Mouse (Mus musculus) right cerebral cortex, postnatal 10 days (tissue): ENCODE measurements around the gene Slc9c1.

Experiments
- DNase-seq, 2 experiments: peaks; one replicate each; pipeline ENCODE4 v3.0.0; 2021; ENCODE audit warnings: low spot score in 2 of 2

The Slc9c1 gene

GRCm38 (mm10) chr16:45625342-45625741 is 90.2 kb downstream of the Slc9c1 start:
- DNase-seq = no peak

DNA sequence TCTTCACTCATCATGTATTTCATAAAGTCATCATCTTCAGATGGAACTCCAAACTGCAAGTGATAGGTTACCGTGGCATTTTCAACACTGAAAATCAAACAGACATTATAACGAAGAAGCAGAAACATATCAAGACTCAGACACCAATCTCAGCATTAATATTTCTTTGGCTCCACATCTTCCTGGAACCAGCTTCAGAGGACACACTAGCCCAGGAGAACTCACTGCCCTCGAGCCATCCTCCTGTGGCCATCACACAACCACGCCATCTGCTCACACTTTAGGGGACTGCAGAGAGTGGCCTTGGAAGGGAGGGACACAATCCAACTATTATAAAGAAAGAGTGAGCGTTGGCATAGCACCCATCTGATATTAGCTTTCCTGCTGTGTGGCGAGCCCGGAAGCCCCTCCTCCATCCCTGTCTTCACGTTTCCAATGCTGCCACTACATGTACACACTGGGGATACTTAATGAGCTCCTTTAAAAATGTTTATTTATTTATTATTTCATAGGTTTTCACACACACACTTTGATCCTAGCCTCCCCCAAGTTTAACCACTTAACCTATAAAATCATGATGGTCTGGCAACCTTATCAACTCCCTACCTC is 94.5 kb downstream of the Slc9c1 start:
- no peak for DNase-seq

GRCm38 (mm10) chr16:45630347-45630960 is 95.3 kb downstream of the Slc9c1 start:
- peak; percentile 75 to 81 for DNase-seq

GRCm38 (mm10) chr16:45632420-45632819 is 97.3 kb downstream of the Slc9c1 start:
- DNase-seq = no peak

GRCm38 (mm10) chr16:45635826-45636225 is 100.7 kb downstream of the Slc9c1 start:
- DNase-seq = no peak

GRCm38 (mm10) chr16:45640070-45640762 is 105.1 kb downstream of the Slc9c1 start:
- DNase-seq = no peak

GRCm38 (mm10) chr16:45641301-45641700 is 106.2 kb downstream of the Slc9c1 start:
- no peak for DNase-seq

GRCm38 (mm10) chr16:45643944-45644343 is 108.8 kb downstream of the Slc9c1 start:
- no peak for DNase-seq

- DNase-seq = no peak
Measured at GRCm38 (mm10) chr16:45644380-45644779, 109.3 kb downstream of the Slc9c1 start.

DNA sequence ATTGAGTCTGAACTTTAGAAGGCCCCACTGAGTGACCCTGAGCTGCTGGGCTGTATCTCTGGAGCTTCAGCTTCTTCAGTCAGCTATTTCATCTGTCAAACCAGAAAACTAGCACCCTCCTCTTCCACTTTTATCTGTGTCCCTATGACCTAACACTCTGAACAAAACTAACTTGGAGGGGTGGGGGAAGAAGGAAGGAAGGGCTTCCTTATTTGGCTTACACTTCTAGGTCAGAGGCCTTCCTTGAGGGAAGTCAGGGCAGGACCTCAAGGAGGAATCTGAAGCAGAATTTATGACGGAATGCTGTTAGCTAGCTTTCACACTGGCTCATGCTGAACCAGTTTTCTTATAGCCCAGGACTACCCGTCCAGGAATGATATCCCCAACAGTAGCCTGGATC is 116.4 kb downstream of the Slc9c1 start:
- DNase-seq = no peak

- no peak for DNase-seq
Measured at GRCm38 (mm10) chr16:45653009-45653933, 118.2 kb downstream of the Slc9c1 start.

DNA sequence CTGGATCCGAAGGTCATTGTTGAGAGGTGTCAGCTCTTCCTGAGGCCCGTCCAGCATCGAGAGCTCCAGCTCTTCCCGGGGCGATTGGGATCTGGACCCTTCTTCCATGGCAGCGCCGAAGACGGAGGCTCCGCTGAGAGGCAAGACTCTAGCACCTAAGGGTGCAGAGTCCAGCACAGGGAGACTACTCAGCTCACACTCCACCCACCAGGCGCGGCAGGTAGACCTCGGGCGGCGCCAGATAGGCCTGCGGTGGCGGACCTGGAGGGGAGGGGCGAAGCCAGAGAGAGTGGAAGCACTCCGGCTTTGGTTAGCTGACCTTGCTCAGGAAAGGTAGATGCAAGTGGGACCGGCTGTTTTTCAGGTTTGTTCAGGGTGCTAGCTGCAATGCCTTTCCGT is 118.8 kb downstream of the Slc9c1 start, which contains the start of gene BC016579:
Gene BC016579 (minus strand): TSS at position 135 of the 399 bp plus-strand sequence.
- no peak for DNase-seq

- DNase-seq = no peak
Measured at GRCm38 (mm10) chr16:45654465-45654864, 119.4 kb downstream of the Slc9c1 start.
